Mouse (Mus musculus): ENCODE results near the gene Fam83g.
A peak's percentile ranks its signal among the peaks of the same experiment; 100 is the strongest.

The Fam83g gene

DNA sequence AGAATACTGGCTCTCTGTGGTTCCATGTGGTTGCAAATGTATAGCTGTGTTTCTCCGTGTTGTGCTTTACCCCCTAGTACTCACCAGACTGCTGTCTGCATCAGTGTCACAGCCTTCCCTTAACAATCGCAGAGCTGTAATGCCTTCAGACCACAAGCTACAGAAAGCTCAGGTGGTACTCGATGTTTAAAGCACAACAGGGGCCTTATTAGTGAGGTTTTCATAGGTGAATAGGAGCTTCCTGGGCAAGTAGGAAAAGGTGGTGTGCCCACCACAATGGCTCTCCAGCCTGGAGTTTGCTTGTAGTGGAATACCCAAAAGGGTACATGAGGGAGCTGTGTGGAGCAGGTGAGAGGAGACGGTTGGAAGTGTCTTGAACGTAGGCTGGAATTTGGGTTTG lies 31.7 kb upstream of the Fam83g start:
- DNase-seq (ENCODE audit: low spot score in 2 of 2) = no peak

DNA sequence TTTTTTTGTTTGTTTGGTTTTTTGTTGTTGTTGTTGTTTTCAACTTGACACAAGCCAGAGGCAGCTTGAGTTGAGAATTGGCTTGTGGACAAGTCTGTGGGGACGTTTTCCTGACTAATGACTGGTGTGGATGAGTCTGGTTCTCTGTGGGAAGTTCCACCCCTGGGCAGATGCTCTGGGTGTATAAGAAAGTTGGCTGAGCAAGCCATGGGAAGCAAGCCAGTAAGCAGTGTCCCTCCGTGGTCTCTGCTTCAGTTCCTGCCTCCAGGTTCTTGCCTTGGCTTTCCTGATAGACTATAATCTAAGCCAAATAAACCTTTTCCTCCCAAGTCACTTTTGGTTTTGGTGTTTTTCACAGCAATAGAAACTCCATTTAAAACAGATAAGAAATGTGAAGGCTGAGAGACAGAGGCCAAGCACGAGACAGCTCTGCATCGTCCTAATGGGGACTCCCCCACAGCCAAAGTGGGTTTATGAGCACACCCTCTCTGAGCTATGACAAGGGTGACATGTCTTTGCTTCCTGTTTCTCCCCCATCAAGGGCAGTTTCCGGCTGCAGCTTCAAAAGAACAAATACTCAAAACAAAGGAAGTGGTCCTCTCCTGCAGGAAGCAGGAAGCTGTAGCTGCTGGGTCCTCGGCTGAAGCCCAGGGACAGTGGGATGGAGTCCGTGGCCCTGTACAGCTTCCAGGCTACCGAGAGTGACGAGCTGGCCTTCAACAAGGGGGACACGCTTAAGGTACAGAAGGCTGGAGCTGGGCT lies 31.0 kb upstream of the Fam83g start, which contains the start of gene Grap:
Gene Grap (plus strand): TSS at position 580 of the 762 bp plus-strand sequence.
- DNase-seq (ENCODE audit: low spot score in 2 of 2) = peak in 1 of 2 experiments; percentile 51

DNA sequence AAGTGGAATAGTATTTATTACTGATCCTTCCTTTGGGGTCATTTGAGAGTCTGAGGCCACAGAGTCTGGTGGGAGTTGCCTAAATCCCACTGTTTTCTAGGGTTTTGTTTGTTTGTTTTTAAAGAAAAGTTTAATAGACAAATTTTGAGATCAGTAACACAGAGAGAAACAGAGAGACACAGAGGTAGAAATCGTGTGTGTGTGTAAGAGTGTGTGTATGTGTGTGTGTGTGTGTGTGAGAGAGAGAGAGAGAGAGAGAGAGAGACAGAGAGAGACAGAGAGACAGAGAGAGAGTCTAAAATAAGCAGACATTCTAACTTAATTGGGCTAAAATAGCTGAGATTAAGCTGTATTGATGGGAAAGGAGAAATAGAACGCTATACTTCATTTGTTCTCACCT lies 30.3 kb upstream of the Fam83g start:
- DNase-seq (ENCODE audit: low spot score in 2 of 2) = no peak

DNA sequence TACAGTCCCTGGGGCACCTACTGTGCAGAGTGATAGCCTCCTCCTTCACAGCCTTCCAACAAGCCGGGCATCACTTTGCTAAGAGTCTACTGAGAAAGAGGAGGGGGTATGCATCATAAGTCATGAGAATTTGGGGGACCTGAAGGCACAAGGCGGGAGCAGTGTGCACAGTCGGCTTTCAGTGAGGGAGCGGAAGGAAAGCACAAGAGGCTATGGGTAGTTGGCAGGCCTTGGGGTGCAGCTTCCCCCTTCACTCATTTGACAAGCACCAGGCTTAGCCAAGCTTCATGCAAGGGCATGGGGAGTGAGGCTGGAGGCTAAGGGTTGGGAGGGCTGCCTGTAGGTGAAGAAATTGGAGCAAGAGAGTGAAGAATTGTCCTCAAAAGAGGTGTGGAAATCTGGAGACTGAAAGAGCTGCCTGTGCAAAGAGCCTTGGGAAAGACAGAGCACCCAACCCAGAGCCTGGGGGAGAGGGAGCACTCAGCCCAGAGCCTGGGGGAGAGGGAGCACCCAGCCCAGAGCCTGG lies 29.0 kb upstream of the Fam83g start:
- DNase-seq (ENCODE audit: low spot score in 2 of 2) = no peak

DNA sequence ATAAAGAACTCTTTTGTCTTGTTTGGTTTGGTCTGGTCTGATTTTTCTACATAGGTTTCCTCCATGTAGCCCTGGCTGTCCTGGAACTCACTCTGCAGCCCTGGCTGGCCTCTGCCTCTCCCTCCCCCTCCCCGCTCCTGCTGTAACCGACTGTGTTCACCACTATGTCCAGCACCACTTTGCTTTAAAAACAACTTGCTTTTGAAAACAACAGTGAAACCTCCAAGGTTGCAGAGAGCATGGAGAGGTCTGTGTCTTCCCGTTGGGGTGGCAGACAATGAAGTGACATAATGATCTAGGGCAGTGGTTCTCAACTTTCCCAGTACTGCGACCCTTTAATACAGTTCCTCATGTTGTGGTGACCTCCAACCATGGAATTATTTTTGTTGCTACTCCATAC lies 28.2 kb upstream of the Fam83g start:
- DNase-seq (ENCODE audit: low spot score in 2 of 2) = no peak

DNA sequence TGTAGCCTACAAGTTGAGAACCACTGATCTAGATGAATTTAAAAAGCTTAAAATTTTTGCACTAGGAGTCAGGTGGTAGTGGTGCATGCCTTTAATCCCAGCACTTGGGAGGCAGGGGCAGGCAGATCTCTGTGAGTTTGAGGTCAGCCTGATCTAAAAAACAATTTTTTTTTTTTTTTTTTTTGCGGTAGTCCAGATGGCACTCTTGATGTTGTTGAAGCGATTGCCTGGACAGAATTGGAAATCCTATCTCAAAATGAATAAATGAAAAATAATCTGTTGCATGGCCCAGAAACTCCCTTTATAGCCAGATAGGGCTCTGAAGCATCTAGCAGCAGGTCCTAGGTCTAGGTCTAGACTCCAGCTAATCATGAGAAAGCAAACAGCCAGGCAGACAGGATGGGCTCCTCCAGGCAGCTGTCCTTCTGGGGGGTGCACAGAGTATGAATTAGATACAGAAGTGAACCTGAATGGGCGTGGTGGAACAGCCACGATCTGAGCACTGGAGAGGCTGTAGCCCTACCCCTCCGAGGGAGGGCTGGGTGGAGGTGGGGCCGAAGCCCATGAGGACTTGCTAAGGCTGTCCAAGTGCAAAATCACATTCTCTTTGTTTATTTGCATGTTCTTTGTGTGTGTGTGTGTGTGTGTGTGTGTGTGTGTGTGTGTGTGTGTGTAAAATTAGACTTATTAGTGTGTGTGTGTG lies 27.6 kb upstream of the Fam83g start:
- DNase-seq (ENCODE audit: low spot score in 2 of 2) = no peak

DNA sequence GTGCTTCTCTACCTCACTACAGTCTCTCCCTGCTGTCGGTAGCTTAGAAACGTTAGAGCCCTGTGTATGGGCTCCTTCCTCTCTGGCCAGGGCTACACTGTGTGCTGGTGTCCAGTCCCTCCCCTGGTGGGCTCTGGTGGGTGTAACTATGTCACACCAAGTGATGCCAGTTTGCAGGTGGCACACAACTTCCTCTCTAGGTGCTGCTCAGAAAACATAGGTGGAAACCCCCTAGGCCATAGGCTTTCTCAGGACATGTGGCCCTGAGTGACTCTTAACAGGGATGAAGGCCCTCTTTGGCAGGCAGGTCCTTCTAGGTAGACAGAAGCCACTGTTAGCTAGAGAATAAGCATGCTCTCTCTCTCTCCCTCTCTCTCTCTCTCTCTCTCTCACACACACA lies 26.5 kb upstream of the Fam83g start:
- DNase-seq (ENCODE audit: low spot score in 2 of 2) = no peak

DNA sequence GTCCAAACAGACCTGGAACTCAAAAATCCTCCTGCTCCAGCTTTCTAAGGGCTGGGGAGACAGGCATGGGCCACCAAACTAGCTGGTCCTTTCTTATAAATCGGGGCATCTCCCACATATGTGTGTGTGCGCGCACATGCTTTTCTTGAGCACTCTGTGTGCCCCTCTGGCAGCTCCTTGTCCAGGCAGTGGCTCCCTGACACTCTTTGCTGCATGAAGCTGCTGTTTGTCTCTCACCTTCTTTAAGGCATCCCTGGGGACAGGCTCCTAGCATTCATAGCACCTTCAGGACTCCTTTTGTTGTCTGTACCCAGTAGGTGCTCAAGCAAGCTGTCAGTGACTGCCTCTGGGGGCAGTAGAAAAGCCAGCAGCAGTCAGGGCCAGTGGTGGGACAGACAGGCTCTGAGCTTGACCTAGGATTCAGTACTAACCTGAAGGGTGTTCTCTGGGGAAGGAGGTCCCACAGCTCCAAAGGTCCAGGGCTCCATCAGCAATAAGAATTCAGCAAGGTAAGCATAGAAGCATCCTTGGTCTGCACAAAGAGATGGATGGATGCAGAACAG lies 25.4 kb upstream of the Fam83g start:
- DNase-seq (ENCODE audit: low spot score in 2 of 2) = no peak

DNA sequence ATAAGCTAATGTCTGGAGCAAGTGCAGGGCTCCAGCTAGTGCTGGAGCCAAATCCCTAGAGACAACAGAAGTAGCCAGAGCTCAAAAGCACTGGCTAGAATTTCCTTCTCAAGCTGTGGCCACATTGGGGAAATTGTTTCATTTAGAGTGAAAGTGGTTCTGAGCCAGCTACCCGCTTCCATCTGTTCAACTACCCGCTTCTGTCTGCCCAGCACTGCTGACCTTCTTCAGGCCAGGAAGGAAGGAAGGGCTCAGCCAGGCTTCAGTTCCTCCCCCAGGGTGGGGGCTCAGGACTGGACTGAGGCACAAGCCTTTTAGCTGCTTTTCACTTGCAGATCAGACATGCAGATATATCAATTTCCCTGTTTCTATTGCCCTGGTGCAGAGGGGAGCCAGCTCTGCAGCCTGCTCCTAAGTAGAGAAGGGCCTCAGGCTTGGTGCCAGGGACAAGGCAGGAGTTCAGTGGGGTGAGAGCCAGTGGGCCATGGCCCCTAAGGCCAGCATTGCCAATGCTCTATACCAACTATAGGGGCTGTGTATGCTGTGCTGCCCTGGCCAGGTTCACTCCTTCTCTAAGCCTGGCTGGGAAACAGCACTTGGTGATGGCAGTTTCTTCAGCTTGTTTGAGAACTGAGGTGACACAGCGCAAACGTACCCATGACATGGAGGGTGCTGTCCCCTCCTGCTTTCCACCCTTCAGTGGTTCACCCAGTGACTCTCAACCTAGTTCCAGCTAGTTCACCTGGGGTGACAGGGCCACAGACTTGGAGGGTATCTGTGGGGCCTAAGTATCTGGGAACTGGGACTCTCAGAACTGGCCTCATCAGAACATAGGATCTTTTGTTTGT lies 24.7 kb upstream of the Fam83g start:
- no peak for DNase-seq (ENCODE audit: low spot score in 2 of 2)

DNA sequence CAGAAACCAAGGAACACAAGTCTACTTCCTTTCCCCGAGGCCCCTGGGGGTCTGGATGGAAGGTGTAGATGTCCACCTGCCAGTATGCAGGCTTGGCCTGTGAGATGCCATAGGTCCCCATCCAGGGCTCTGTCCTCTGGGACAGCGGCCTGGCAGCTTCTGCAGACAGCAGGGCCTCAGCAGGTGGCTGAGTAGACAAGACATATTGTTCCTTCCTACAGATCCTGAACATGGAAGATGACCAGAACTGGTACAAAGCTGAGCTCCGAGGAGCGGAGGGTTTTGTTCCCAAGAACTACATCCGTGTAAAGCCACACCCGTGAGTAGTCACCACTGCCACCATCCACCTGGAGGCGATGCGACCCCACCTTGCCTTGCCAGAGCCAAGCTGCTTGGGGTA lies 23.9 kb upstream of the Fam83g start:
- DNase-seq (ENCODE audit: low spot score in 2 of 2) = no peak

DNA sequence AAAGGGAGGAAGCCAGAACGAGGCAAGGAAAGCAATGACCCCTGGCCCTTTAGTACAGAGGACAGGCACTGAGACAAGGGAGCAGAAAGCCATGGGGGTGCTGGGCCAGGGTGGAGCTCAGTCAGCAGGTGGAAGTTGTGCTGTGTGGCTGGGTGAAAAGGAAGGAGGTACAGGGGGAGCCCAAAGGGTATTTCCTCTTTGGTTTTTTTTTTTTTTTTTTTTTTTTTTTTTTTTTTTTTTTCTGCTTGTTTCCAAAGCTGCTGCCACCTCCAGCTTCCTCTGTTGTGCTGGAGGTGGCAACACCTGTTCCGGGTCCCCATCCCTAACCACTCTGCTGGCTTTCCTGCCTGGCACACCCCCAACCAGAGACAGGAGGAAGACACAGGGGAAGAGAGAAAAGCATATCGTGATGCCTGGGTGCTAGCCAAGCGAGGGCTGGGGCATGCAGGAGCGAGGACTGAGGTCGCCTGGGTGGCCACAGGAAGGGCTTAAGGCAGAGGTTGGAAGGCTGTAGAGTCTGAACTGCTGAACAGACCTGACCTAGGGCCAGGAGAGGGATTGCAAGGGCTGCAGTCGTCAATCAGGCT lies 23.0 kb upstream of the Fam83g start:
- DNase-seq (ENCODE audit: low spot score in 2 of 2) = peak in 1 of 2 experiments; percentile 37

DNA sequence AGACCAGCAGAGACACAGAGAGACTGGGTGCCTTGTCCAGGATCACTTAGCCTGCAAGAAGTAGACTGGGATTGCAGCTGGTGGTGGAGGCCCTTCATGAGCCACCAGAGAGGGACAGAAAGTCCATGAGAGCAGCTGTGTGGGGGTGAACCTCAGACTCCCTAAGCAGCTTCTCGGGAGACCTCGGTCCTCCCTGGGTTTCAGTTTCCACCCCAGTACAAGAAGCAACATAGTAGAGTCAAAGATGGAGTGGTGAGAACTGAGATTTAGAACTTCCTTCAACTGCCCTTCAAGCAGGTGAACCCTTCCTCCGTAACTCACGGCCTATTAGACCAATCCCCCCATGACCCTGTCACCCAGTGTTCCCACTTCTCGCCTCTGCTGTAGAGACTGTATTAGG lies 21.7 kb upstream of the Fam83g start:
- DNase-seq (ENCODE audit: low spot score in 2 of 2) = no peak

DNA sequence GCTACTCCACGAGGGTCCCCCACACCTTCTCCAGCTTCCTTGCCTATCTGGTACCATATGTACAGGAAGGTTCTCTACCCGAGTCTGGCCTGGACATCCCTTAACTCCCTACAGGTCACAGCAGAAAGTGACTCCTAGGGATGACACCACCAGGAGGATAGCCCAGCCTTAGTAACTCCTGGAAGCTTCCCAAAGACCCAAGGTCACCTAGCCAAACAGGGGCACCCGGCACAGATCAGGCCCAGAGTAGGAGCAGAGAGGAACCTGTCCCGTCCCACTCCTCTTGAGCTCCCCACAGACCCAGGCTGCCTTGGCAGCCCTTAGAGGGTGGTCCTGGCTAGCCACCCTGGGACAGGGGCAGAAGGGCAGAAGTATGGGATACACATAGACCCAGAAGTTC lies 18.5 kb upstream of the Fam83g start:
- no peak for DNase-seq (ENCODE audit: low spot score in 2 of 2)

DNA sequence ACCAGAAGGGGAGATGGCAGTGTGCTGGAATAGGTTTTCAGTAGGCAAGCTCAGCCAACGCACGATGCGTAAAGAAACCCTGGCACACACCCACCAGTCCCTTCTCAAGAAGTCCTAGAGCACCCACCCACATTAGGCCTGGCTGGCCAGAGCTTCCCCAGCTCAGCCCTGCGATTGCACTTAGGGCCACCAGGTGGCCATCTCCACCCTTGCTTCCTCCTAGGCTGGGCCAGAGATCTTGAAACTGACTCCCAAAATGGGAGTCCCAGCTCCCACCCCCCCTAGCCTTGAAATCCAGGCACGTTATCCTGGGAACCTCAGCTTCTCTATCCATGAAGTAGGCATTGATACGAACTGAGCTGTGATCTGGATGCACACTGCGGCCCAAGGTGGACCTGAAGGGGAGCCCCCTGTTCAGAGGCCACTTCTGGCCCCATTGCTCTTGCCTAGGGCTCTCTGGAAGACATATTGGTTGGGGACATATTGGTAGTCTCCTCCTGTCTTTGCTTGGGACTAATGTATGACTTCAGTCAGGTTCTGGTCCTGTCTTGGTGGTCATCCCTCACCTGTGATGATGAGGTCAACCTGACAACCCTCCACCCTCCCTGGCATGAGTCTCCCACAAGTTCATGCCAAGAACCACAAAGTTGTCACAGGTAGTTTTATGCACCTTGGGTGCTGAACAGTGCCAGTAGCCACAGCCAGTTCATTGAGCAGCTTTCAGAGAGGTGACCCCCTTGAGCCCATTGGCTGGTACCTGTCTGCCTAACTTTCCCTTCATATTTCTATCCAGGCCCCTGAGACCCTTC lies 17.7 kb upstream of the Fam83g start:
- no peak for DNase-seq (ENCODE audit: low spot score in 2 of 2)

DNA sequence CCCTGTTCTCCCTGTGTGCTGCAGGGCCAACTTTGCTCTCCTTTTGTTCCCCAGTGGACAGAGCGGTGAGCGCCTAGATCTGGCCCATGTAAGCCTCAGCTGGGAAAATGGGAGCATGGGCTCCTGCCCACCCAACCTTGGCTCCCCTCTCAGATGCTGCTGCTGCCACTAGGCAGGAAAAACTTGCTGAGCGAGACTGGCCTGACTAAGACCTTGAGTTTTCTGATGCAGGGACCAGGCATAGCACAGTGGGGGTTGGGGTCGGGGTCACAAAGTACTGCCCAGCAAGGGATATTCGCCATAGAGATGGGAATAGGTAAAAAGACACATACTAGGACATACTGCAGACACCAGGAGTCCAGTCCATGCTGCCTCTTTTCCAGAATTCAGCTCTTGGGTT lies 16.6 kb upstream of the Fam83g start:
- DNase-seq (ENCODE audit: low spot score in 2 of 2) = no peak

DNA sequence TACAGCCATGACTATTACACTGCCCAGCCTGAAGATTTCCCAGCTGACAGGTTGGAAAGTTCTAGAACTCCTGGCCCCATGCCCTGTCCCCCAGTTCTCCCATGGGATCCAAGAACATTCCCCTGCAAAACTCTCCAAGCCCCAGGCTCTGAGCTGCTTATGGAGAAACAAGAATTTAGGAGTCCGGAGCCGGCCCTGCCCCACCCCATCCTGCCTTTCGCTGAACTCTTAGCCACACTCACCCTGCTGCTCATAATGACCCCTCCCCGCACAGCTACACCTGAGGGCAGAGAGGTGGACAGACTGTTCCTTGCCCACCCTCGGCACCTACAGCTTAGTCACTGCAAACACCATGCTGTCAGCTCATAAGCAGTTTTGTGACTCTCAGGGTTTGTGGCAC lies 16.1 kb upstream of the Fam83g start:
- no peak for DNase-seq (ENCODE audit: low spot score in 2 of 2)

DNA sequence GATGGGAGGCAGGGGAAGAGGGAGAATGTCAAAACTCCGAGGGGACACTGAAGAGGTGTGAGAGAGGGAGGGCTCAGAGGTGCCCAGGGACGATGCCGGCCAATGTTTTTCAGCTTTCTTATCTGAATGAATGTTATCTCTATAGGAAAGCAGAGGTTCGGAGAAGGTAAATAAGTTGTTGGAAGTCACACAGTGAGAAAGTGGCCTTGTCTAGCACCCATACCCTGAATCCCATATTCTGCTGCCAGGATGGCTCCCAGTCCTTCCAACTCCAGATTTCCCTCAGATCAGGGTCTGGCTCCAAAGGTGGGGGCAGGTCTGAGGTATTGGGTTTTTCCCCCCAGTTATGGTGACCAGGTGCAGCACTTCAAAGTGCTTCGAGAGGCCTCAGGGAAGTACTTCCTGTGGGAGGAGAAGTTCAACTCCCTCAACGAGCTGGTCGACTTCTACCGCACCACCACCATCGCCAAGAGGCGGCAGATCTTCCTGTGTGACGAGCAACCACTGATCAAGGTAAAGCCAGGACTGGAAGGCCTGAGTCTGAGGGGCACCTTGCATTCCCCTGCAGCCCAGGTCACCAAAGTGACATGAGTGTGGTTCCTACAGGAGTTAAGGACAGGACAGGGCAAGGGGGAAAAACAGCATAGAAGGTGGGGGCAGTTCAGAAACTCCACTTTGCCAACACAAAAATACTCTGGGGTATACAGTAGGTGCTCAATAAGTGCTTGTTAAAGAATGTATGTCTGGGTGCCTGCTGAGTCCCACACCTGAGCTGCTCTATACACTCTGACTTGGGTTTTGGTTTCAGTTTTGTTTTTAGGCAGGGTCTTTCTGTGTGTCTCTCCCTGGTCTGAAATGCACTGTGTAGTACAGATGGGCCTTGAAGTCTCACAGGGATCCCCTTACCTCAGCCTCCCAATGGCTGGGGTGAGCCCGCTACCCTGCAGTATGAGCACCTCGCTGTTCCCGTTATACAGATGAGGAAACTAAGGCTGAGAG lies 14.1 kb upstream of the Fam83g start:
- no peak for DNase-seq (ENCODE audit: low spot score in 2 of 2)

DNA sequence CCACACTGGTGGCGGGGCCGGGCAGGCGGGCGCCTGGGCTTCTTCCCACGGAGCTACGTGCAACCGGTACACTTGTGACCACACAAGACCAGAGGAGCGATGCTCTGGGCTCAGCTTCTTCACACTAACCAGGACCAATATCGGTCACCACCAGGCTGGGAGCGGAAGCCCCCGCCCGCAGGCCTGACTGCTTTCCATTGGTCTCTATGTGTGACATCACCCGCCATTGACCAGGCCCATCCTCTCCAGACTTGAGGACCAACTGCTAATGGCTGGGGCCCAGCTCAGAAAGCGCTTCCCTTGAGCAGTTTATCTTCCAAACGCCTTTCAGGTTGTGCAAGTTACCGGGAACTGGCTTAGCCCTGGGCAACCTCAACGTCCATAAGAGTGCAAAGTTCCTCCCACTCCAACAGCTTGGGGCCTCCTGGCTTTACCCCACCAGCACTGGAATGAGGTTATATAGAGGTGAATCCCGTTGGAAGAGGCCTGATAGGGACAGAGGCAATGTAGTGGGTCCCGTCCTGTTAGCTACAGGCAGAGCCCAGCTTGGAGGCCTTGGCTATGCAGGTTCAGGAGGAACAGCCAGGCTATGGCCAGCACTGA lies 12.0 kb upstream of the Fam83g start:
- DNase-seq (ENCODE audit: low spot score in 2 of 2) = no peak

DNA sequence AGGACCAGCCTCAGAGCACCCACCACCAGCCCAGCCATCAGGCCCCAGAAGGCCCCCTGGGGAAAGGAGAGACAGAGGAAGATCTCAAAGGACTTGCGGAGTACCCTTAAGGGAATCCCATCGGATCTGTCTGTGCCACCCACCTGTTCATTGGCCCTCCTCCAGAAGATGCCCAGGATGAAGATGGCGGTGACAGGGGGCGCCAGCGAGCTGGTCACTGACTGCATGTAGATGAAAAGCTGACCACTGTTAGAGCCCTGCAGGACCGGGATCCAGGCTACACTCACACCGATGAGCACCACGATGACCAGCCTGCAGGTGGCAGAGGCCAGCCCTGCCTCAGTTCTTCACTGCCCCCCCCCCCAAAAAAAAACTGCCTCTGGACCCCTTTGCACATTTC lies 10.2 kb upstream of the Fam83g start:
- no peak for DNase-seq (ENCODE audit: low spot score in 2 of 2)

Data from spleen, postnatal 4 days (tissue).